In the genomic region with DNA sequence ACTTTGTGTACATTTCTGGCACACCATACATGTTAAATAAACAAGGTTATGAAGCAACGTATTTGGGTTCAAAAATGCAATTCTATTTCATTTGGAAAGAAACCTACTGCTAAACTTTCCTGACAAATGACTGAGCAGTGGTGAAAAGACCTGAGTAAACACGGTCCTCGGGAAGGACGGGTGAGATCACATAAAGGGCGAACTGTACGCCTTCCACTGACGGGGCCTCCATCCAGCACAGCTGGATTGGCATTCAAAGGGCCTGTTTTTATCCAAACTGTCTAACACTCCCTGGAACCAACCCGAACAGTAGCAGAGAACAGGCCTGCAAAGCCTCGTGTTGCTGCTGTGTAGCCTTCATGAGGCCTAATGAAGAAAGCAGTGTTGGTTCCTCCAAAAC, we compare ENCODE assay signal across 13 mouse cellular contexts.
DNase-seq lines count a peak whose midpoint lies in the region; ATAC-seq and TF ChIP-seq lines count a peak whose summit lies in the region.
"Had no signal": no experiment of that assay in that cellular context is flagged by ENCODE, and none has a peak within 500 bp of the region (broad histone marks: within the 10 kb centered on the region; RNA-seq: fewer than 3 reads in every experiment).

No protein-coding gene starts in this region.

- DNase-seq in heart, adult 8-10 months (ENCODE audit: low spot score), result peak; percentile 24
- no peak for DNase-seq in heart, adult 2 months
- peak; percentile 65 for DNase-seq in lung, embryonic 14.5 days
- no peak for DNase-seq in lung, postnatal 36 days
- DNase-seq in gastrocnemius, postnatal 14 days, result peak; percentile 22
- no peak for DNase-seq in urinary bladder, postnatal 25 days (ENCODE audit: low spot score)
- DNase-seq in adrenal gland, adult (ENCODE audit: inconsistent age in 2 of 2, low spot score in 1 of 2), result no peak
- DNase-seq: B cell, adult 2 months; cerebellum, postnatal 36 days had no signal

- H3K4me3 ChIP-seq in heart, adult 2 months, result no peak overlapping the region
- H3K4me3 ChIP-seq in lung, embryonic 14.5 days (ENCODE audit: low read depth, low read length), result no peak overlapping the region
- H3K4me3 ChIP-seq in stomach, embryonic 14.5 days (ENCODE audit: low read depth, low read length), result no peak overlapping the region
- H3K4me3 ChIP-seq: forebrain, embryonic 15.5 days; midbrain, embryonic 10.5 days had no signal

- TF ChIP-seq CTCF in heart, adult 2 months (IDR thresholded peaks at IDR 0.05), result no peak
- no peak for TF ChIP-seq CTCF in lung, embryonic 14.5 days (IDR thresholded peaks at IDR 0.05; ENCODE audit: low read depth)

- no peaks in the 10 kb centered on the region for H3K79me2 ChIP-seq in heart, adult 2 months (replicated peaks; ENCODE audit: control insufficient read depth, insufficient read depth, low read length)

- no peak overlapping the region for H3K27ac ChIP-seq in heart, adult 2 months
- peak overlapping the region; percentile 76; the same call in 1 of the 2 replicates for H3K27ac ChIP-seq in lung, embryonic 14.5 days (ENCODE audit: low read depth)
- peak overlapping the region; percentile 29; the same call in 1 of the 2 replicates for H3K27ac ChIP-seq in stomach, embryonic 14.5 days (ENCODE audit: low read length)
- H3K27ac ChIP-seq: forebrain, embryonic 15.5 days; midbrain, embryonic 10.5 days had no signal

- intact Hi-C loops in heart, adult 2 months (cut with DNase I), result no loop called here
- intact Hi-C loops in gastrocnemius, postnatal 14 days (cut with DNase I; ENCODE audit: low total_unique reads), result no loop called here

- H3K27me3 ChIP-seq in heart, adult 2 months (ENCODE audit: control insufficient read depth, insufficient read depth, low read length), result no peaks in the 10 kb centered on the region
- no peaks in the 10 kb centered on the region for H3K27me3 ChIP-seq in lung, embryonic 14.5 days (ENCODE audit: insufficient read depth, low read length)
- no peaks in the 10 kb centered on the region for H3K27me3 ChIP-seq in stomach, embryonic 14.5 days (ENCODE audit: control insufficient read depth, insufficient read depth, low read length)
- H3K27me3 ChIP-seq: forebrain, embryonic 15.5 days had no signal

- no peaks in the 10 kb centered on the region for H3K4me1 ChIP-seq in heart, adult 2 months (ENCODE audit: control insufficient read depth, insufficient read depth, low read length)
- peaks cover 8% of the 10 kb centered on the region; the same call in 1 of the 2 replicates for H3K4me1 ChIP-seq in lung, embryonic 14.5 days (ENCODE audit: insufficient read depth)
- H3K4me1 ChIP-seq in stomach, embryonic 14.5 days (ENCODE audit: control insufficient read depth, insufficient read depth, low read length), result no peaks in the 10 kb centered on the region
- H3K4me1 ChIP-seq: forebrain, embryonic 15.5 days; midbrain, embryonic 10.5 days had no signal

- no peak overlapping the region for H3K9ac ChIP-seq in heart, adult 2 months (ENCODE audit: low read depth, low read length)
- no peak overlapping the region for H3K9ac ChIP-seq in lung, embryonic 14.5 days
- no peak overlapping the region for H3K9ac ChIP-seq in stomach, embryonic 14.5 days (replicated peaks; ENCODE audit: low read depth, low read length)
- H3K9ac ChIP-seq: forebrain, embryonic 15.5 days had no signal

- ATAC-seq in lung, embryonic 14.5 days (ENCODE audit: insufficient read depth), result peak; percentile 77
- peak; percentile 63; the same call in 1 of the 2 replicates for ATAC-seq in stomach, embryonic 14.5 days (ENCODE audit: insufficient number of reproducible peaks, insufficient read depth, low FRiP score, low read depth)
- ATAC-seq: forebrain, embryonic 15.5 days; inflammation-experienced regulatory T-cells, adult 6 months had no signal

- H3K9me3 ChIP-seq in lung, embryonic 14.5 days (ENCODE audit: low read depth, low read length), result no peaks in the 10 kb centered on the region
- no peaks in the 10 kb centered on the region for H3K9me3 ChIP-seq in stomach, embryonic 14.5 days (ENCODE audit: control insufficient read depth, low read depth, low read length)
- H3K9me3 ChIP-seq: forebrain, embryonic 15.5 days; midbrain, embryonic 10.5 days had no signal

- no peaks in the 10 kb centered on the region for H3K36me3 ChIP-seq in heart, adult 2 months (ENCODE audit: control insufficient read depth, insufficient read depth, low read length)
- no peaks in the 10 kb centered on the region for H3K36me3 ChIP-seq in lung, embryonic 14.5 days (ENCODE audit: insufficient read depth)
- H3K36me3 ChIP-seq in stomach, embryonic 14.5 days (ENCODE audit: control insufficient read depth, insufficient read depth, low read length), result no peaks in the 10 kb centered on the region
- H3K36me3 ChIP-seq: forebrain, embryonic 15.5 days; midbrain, embryonic 10.5 days had no signal

- TF ChIP-seq EP300 in heart, adult 2 months (IDR thresholded peaks at IDR 0.05; ENCODE audit: insufficient read depth, low read depth, low read length), result no peak

- TF ChIP-seq POLR2A in heart, adult 2 months (IDR thresholded peaks at IDR 0.05; ENCODE audit: insufficient read depth, low read depth, low read length), result no peak

- no peak overlapping the region for H3K4me2 ChIP-seq in lung, embryonic 14.5 days
- H3K4me2 ChIP-seq in stomach, embryonic 14.5 days (replicated peaks; ENCODE audit: low read depth, low read length), result no peak overlapping the region
- H3K4me2 ChIP-seq: forebrain, embryonic 15.5 days had no signal

- WGBS in heart, adult 2 months, result 79% methylated on average over 9 of the region's 9 CpGs
- 26% methylated on average over 9 of the region's 9 CpGs for WGBS in lung, embryonic 14.5 days
- 33% methylated on average over 9 of the region's 9 CpGs for WGBS in stomach, embryonic 14.5 days

Comparison
In these comparisons a context has a peak if more than half of its experiments do, and no peak if none do; other contexts are left out.
1. DNase-seq: peak in heart, adult 8-10 months (single experiment), lung, embryonic 14.5 days (single experiment) and gastrocnemius, postnatal 14 days (single experiment); none in heart, adult 2 months (0 of 2), lung, postnatal 36 days (single experiment), urinary bladder, postnatal 25 days (single experiment) and adrenal gland, adult (0 of 2).